Mouse (Mus musculus): ENCODE measurements around the gene Ndufa10.

DNA sequence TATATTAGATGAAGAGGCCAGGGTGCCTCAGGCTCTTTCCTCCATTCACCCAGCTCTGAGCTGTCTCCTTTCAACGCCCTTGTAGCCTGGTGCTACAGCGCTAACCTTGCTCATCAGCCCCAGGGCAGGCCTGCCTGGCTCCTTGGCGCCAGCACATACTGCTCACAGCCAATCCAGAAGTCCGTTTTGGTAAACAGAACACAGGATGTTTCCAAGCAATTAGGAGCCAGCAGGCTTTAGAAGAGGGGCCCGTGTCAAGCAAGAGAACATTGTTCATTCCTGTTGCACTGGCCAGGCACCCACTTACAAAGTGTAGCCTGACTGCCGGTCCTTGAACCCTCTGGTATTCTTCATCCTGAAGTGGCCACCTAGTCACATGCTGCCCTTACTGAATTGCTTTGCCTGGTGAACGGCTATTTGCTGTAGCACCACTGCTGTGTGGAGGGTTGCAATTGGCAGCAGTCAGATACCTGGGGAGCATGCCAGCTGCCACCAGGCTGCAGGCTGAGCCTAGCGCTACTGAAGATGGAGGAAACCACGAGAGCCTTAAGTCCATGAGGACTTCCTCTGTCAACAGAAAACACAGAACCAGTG lies 35.9 kb downstream of the Ndufa10 start:
- TF ChIP-seq CTCF (IDR thresholded peaks at IDR 0.05) (no peak), EP300 (IDR thresholded peaks at IDR 0.05) (no peak)
